Mouse (Mus musculus): ENCODE data around the gene Nanos3.

DNA sequence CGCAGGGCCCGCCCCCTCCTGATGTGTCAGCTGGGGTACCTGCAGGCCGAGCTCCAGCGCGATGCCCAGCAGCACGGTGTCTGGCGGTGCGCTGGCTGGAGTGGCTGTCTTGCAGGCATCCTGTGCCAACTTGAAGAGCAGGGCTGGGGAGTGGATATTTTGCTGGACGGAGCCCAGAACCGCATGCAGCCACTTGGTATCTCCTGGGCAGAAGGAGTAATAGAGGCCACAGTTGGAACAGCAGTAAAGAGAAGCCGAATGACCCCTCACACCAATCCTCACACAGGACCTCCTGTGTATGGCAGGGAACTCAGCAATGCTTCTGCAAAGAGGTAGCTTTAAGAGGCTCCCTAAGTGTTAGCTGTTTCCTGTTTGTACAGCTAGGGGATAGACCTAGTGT is 32.2 kb upstream of the Nanos3 start:
- TF ChIP-seq CTCF (conservative IDR thresholded peaks at IDR 0.05; ENCODE audit: low read length) (no peak), POU5F1 (IDR thresholded peaks at IDR 0.05; ENCODE audit: borderline replicate concordance, low read length) (no peak)

Data from E14TG2a.4 (cell line).